Mouse (Mus musculus): ENCODE measurements around the gene Smtn.

DNA sequence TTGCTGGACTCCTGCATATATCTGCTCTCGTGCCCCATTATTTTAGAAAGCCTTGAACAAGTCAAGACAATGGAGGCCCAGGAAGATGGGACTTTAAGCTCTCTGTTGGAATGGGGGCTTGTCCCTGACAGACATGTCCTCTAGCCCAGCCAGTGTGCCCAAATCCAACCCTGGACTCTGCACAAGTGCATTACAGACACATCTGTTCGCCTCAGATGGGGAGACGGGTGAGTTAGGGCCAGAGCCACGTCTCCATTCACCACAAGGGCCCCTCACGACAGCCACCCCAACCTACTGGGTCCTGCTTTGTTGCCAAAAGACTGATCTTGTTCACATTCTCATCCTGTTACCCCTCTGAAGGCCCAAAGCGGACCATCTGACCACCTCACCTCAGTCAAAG is 12.2 kb downstream of the Smtn start:
- TF ChIP-seq CTCF (IDR thresholded peaks at IDR 0.05; ENCODE audit: control insufficient read depth, insufficient read depth, low read length) (no peak), POLR2A (IDR thresholded peaks at IDR 0.05; ENCODE audit: borderline replicate concordance, control insufficient read depth, low read depth, low read length) (no peak)

All from bone marrow, adult 2 months (tissue).